Mouse (Mus musculus) forebrain, embryonic 16.5 days (tissue): Measurements from ENCODE around the gene Haus3. TPM values are rescaled to one million over a fixed set of nuclear protein-coding genes. Genes with fewer than 3 reads are reported as not detected.

ENCODE experiments used
- polyA plus RNA-seq: library from polyadenylated mRNA; unstranded; fragments of >200 nt; fragmentation: Nextera tagmentation; extraction: Ambion mirVana; gene quantifications from 2 replicates; pipeline ENCODE4 v1.2.1, GENCODE M21; 2015

The Haus3 gene
- polyA plus RNA-seq, 1 experiment from 2014 or later, result 18.0 TPM

Other genes starting within 250 kb of the Haus3 start
- gene Nelfa, start 233.1 kb downstream of the Haus3 start, polyA plus RNA-seq, result 45.3 and 47.5 TPM in 2 replicates
- gene Gm1673, start 186.1 kb downstream of the Haus3 start, polyA plus RNA-seq, result 435 and 524 TPM in 2 replicates
- 3.8 and 4.7 TPM in 2 replicates for gene Nat8l, start 173.5 kb downstream of the Haus3 start, polyA plus RNA-seq
- 0.37 and 0.73 TPM in 2 replicates for gene Poln, start 79 bp downstream of the Haus3 start, polyA plus RNA-seq
- gene Mxd4, start 18.2 kb upstream of the Haus3 start, polyA plus RNA-seq, result 37.1 and 47.2 TPM in 2 replicates
- gene Zfyve28, start 118.9 kb upstream of the Haus3 start, polyA plus RNA-seq, result 4.4 and 5.2 TPM in 2 replicates
- 0.26 TPM in 1 of 2 replicates, not detected in the other for gene Cfap99, start 119.1 kb upstream of the Haus3 start, polyA plus RNA-seq
- gene Rnf4, start 166.8 kb upstream of the Haus3 start, polyA plus RNA-seq, result 150 and 153 TPM in 2 replicates
- gene Fam193a, start 200.4 kb upstream of the Haus3 start, polyA plus RNA-seq, result 16.3 and 17.1 TPM in 2 replicates